Mouse (Mus musculus) heart, embryonic 13.5 days (tissue): ENCODE data around the gene Plxna4. TPM values are rescaled to one million over a fixed set of nuclear protein-coding genes. Genes with fewer than 3 reads are reported as not detected.

Experiments used
- ATAC-seq: fragments of 200-750 bp; cut with Nextera tagmentation; 2 replicates; pipeline ENCODE4 v1.8.0; 2017; ENCODE audit warnings: moderate TSS enrichment; ENCODE audit not compliant: insufficient number of reproducible peaks, low FRiP score, low TSS enrichment; ENCODE audit errors: extremely low read depth
- H3K27ac ChIP-seq: fragments of 300-500 bp; sonication (generic); replicated peaks from 2 replicates; pipeline ENCODE4 v1.5.1; 2015; ENCODE audit warnings: moderate library complexity, mild to moderate bottlenecking, inconsistent platforms
- H3K27me3 ChIP-seq: fragments of 300-500 bp; sonication (generic); replicated peaks from 2 replicates; pipeline ENCODE4 v1.6.1; 2015; ENCODE audit warnings: mild to moderate bottlenecking, inconsistent platforms
- H3K36me3 ChIP-seq: fragments of 300-500 bp; sonication (generic); 2 replicates; pipeline ENCODE4 v1.6.1; 2015; ENCODE audit warnings: mild to moderate bottlenecking, inconsistent platforms
- H3K4me1 ChIP-seq: fragments of 300-500 bp; sonication (generic); 2 replicates; pipeline ENCODE4 v1.6.1; 2015; ENCODE audit warnings: inconsistent platforms
- H3K4me2 ChIP-seq: fragments of 300-500 bp; sonication (generic); 2 replicates; pipeline ENCODE4 v1.6.1; 2015; ENCODE audit warnings: inconsistent platforms, mild to moderate bottlenecking, moderate library complexity
- H3K4me3 ChIP-seq: fragments of 300-500 bp; sonication (generic); 2 replicates; pipeline ENCODE4 v1.5.1; 2015; ENCODE audit warnings: moderate library complexity, mild to moderate bottlenecking, inconsistent platforms
- H3K9ac ChIP-seq: fragments of 300-500 bp; sonication (generic); 2 replicates; pipeline ENCODE4 v1.6.1; 2015; ENCODE audit warnings: inconsistent platforms, mild to moderate bottlenecking, moderate library complexity
- H3K9me3 ChIP-seq: fragments of 300-500 bp; sonication (generic); 2 replicates; pipeline ENCODE4 v1.6.1; 2016; ENCODE audit warnings: inconsistent platforms
- WGBS: fragments of 180-500 bp; shearing (Covaris S2); methylation state at CpG from one replicate; pipeline ENCODE4 v1.1.7; 2015; ENCODE audit warnings: mixed read lengths; 5-methylcytosine and 5-hydroxymethylcytosine counted together
- polyA plus RNA-seq: library from polyadenylated mRNA; unstranded; fragments of >200 nt; fragmentation: Nextera tagmentation; extraction: Ambion mirVana; gene quantifications from 2 replicates; pipeline ENCODE4 v1.2.1, GENCODE M21; 2015

The Plxna4 gene
- polyA plus RNA-seq, 1 experiment from 2014 or later: 5.5 TPM

DNA sequence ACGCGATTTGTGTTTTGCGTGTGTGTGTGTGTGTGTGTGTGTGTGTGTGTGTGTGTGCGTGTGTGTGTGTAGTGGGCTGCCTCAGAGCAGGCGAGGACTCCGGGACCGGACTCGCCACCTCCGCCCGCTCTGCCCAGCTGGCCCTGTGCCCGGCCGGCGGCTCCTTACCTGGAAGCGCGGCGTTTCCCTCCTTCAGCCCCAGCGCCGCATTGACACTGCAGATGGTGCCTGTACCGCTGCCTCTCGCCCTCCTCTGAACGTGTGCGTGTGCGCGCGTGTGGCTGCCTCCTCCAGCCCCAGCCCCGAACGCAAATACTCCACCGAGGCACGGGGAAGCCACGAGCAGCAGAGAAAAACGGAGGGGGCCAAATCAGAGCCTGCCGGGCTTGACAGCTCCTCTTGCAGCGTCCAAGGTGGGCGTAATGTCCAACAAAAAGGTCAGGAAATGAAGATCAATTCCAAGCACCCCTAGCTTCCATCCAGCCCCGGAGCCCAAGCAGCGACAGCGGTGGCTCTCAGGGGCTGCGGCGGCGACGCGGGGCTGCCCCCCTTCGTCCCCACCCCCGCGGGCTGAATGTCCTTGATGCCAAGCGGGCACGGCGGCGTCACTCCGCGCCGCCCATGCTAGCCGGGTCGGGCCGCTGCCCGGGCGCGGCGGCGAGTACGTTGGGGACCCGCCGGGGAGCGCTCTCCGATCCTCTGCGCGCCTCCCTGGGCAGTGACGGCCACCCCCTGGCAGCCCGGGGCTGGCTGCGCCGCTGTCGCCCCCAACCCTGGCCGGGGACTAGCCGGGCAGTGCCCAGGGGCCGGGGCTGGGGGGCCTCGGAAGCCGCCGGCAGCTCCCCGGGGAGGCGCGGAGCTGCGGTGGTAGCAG, 619 bp downstream of the Plxna4 start:
- WGBS: under 1% methylated on average over 71 of the region's 82 CpGs
- H3K27me3 ChIP-seq: peaks cover 34% of the 10 kb centered on the region

DNA sequence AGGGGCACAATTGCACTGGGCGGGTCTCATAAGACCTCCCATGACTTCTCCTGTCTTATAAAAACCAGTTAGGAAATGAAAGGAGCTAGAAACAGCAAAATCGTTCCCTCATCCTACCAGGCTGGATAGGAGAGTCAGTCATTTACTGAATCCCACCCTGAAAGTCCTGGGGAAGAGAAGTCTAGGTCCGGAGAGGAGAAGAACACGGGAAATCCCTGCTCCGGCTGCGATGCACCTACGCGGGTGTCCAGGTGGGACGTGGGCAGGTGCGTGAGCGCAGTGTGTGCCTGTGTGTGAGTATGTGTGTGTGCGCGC, 1.2 kb downstream of the Plxna4 start:
- ATAC-seq: no peak
- Histone ChIP-seq H3K9me3 (no peaks in the 10 kb centered on the region), H3K9ac (peak overlapping the region; percentile 98), H3K36me3 (no peaks in the 10 kb centered on the region), H3K27ac (0 out of 2 replicates have a peak overlapping the region, but pooled peaks have one; percentile 14), H3K4me3 (peak overlapping the region; percentile 87), H3K27me3 (peaks cover 30% of the 10 kb centered on the region), H3K4me2 (peak overlapping the region; percentile 96), H3K4me1 (peaks cover 43% of the 10 kb centered on the region)
- 1% methylated on average over 13 of the region's 13 CpGs for WGBS

More for the DNA sequence above, 619 bp downstream of the Plxna4 start:
- Histone ChIP-seq H3K4me2 (peak overlapping the region; percentile 96), H3K36me3 (no peaks in the 10 kb centered on the region), H3K9ac (peak overlapping the region; percentile 98), H3K4me3 (peak overlapping the region; percentile 87), H3K9me3 (no peaks in the 10 kb centered on the region), H3K4me1 (peaks cover 43% of the 10 kb centered on the region), H3K27ac (peak overlapping the region; percentile 89)
- ATAC-seq: no peak

DNA sequence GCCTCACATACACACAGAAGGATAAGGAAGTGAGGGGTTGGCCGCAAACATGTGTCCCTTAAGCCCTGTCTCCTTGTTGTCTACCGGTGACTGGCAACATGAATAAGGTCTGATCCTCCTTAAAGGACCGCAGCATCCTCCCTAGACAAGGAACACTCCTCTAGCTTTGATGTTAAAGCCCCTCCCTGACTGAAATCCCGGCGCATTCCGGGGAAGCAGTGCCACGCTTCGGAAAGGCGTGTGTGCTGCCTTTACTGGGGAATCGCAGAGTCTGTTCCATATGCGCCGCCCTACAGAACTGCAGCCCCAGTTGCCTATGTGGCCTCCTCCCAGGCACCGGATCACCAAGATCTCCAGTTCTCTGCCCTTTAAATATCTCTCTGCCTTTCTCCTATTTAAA, 1.6 kb downstream of the Plxna4 start:
- Histone ChIP-seq H3K27me3 (peaks cover 28% of the 10 kb centered on the region), H3K9ac (peak overlapping the region; percentile 98), H3K27ac (0 out of 2 replicates have a peak overlapping the region, but pooled peaks have one; percentile 14), H3K36me3 (no peaks in the 10 kb centered on the region), H3K4me3 (peak overlapping the region; percentile 87), H3K4me2 (peak overlapping the region; percentile 96), H3K9me3 (no peaks in the 10 kb centered on the region), H3K4me1 (peaks cover 43% of the 10 kb centered on the region)
- ATAC-seq: no peak
- 1% methylated on average over 13 of the region's 13 CpGs for WGBS

DNA sequence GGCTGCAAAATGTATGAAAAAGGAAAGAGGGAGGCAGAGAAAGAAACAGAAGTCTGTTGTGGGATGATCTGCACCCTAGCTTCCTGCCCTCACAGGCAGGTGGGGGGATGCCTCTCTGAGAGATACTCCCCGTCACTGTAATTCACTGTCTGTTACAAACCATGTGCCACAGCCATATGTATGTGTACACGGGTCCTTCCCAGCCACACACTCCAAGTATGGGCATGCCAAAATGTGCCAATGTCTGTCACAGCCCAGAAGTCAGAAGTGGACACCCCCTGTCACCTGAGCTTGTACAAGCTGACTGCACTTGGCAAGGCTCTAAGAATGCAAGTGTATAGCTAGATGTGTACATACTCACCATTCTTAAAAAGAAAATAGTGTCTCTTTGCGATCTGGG, 2.8 kb downstream of the Plxna4 start:
- no peaks in the 10 kb centered on the region for H3K36me3 ChIP-seq
- H3K27me3 ChIP-seq: peaks cover 22% of the 10 kb centered on the region
- WGBS: 41% methylated on average over 3 of the region's 3 CpGs
- no peaks in the 10 kb centered on the region for H3K9me3 ChIP-seq
- H3K27ac ChIP-seq: no peak overlapping the region
- ATAC-seq: no peak
- H3K4me1 ChIP-seq: peaks cover 34% of the 10 kb centered on the region
- peak overlapping the region; percentile 69 for H3K9ac ChIP-seq
- H3K4me2 ChIP-seq: peak overlapping the region; percentile 96
- H3K4me3 ChIP-seq: peak overlapping the region; percentile 87

DNA sequence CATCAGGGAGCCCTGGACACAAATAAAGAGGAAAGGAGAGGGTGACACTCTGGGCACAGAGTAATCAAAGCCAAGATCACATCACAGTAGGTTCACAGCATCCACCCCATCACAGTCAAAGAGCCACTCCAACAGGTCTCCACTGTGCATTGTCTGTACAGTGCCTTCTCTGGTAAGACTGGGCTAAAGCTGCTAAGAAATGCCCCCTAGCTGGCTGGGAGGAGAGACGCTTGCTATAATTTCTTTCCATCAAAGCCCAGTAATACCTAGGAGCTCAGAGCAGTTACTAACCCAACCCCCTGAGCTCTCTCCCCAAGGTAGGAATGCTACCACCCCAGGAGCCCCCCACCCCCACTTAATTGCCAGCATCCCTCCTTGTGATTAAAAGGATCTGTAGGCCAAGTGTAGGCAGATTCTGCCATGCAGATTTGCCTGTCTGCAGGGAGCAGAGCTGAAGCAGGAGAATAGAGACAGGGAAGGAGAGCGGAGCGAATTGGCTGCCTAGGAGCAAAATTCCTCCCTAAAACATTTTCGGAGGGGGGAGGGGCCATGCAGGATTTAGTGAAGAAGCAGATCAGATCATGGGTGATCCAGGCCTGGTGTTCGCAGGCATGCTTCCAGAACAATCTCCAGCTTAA, 3.6 kb downstream of the Plxna4 start:
- Histone ChIP-seq H3K4me2 (peak overlapping the region; percentile 96), H3K36me3 (no peaks in the 10 kb centered on the region), H3K27me3 (peaks cover 14% of the 10 kb centered on the region), H3K4me1 (peaks cover 34% of the 10 kb centered on the region), H3K27ac (0 out of 2 replicates have a peak overlapping the region, but pooled peaks have one; percentile 24), H3K9me3 (no peaks in the 10 kb centered on the region), H3K4me3 (peak overlapping the region; percentile 87), H3K9ac (peak overlapping the region; percentile 69)
- WGBS: 44% methylated on average over 5 of the region's 5 CpGs
- no peak for ATAC-seq

DNA sequence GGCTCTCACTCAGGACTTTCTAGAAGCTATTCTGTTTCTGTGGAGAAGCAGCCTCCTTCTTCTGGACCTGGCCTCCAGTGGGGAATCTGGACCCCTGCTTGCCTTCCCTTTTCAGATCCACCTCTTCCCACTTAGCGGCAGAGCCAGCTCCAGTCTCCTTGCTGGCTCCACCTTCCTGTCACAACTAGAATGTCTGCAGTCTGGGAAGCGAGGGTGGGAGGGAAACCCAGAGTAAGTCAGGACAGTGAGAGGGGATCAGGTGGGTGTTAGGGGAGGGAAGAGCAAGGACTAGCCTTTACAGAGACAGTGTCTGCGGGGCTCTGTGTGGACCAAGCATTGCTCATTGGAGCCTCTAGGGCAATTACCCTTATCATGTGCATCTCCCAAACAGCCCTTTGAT, 4.4 kb downstream of the Plxna4 start:
- H3K27ac ChIP-seq: no peak overlapping the region
- H3K9ac ChIP-seq: peak overlapping the region; percentile 69; the same call in 1 of the 2 replicates
- peak overlapping the region; percentile 96 for H3K4me2 ChIP-seq
- H3K4me1 ChIP-seq: peaks cover 34% of the 10 kb centered on the region
- H3K27me3 ChIP-seq: peaks cover 6% of the 10 kb centered on the region; the same call in 1 of the 2 replicates
- WGBS: 11% methylated on average over 3 of the region's 3 CpGs
- 0 out of 2 replicates have a peak overlapping the region, but pooled peaks have one; percentile 87 for H3K4me3 ChIP-seq
- no peak for ATAC-seq
- no peaks in the 10 kb centered on the region for H3K9me3 ChIP-seq
- no peaks in the 10 kb centered on the region for H3K36me3 ChIP-seq

DNA sequence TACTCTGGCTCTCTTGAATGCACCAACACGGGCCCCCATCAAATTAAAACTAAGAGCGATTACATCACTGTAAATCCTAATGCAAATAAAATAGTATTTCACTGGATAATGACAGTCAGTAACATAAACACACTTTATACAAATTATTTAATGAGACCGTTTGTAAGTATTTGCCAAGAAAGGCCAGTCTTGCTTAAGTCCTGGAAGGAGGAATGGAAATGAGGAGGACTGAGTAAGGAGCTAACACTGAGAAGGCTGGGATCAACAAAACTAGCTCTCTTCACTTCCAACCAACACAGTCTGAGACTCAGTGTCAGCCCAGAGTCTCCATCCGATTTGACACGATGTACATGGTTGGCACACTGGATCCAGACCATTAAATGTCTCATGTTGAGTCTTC, 16.5 kb downstream of the Plxna4 start:
- H3K27ac ChIP-seq: no peak overlapping the region
- 86% methylated on average over 5 of the region's 5 CpGs for WGBS
- H3K4me3 ChIP-seq: no peak overlapping the region
- H3K27me3 ChIP-seq: no peaks in the 10 kb centered on the region
- peaks cover 3% of the 10 kb centered on the region; the same call in 1 of the 2 replicates for H3K36me3 ChIP-seq
- H3K9ac ChIP-seq: no peak overlapping the region
- peaks cover 43% of the 10 kb centered on the region for H3K4me1 ChIP-seq
- H3K9me3 ChIP-seq: no peaks in the 10 kb centered on the region
- H3K4me2 ChIP-seq: no peak overlapping the region
- ATAC-seq: no peak

DNA sequence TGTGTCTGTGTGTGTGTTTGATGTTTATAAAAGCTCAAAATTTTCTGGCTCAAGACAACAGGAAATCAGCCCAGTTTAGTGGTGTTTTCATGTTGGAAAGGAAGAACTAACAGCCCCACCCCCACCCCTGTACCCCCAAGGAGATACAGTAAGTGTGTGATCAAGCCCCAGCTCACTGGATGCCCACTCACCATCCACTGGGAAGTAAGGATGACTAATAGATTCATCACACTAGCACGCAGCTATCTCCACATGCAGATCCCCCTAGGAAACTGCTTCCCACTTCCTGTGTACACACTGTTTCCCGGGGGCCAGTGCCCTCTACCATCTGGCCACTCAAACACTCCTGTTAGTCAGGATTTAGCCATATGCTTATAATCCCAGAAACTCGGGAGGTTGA, 17.5 kb downstream of the Plxna4 start:
- Histone ChIP-seq H3K36me3 (no peaks in the 10 kb centered on the region), H3K4me1 (peaks cover 46% of the 10 kb centered on the region), H3K27ac (no peak overlapping the region), H3K9ac (no peak overlapping the region), H3K9me3 (no peaks in the 10 kb centered on the region), H3K27me3 (no peaks in the 10 kb centered on the region), H3K4me2 (no peak overlapping the region), H3K4me3 (no peak overlapping the region)
- ATAC-seq: no peak
- 30% methylated on average over 3 of the region's 3 CpGs for WGBS

DNA sequence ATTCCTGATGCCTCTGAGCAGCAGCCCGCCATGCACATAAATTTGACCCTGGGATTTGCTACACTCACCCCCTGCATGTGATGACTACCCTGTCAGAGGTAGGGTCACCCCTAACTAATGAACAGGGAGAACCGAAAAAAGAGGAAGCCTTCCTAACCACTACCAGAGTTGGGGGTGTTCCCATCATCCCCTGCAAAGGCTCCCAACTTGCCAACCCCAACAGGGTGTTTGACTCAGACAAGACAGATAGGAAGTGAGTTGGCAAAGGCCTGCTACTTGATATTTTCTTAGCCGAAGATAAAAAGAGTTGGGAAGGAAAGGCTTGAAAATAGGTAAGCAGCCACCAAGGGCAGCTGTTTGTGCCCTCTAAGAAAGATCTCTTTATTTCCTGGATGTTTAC, 18.1 kb downstream of the Plxna4 start:
- H3K4me3 ChIP-seq: no peak overlapping the region
- H3K27me3 ChIP-seq: no peaks in the 10 kb centered on the region
- no peak overlapping the region for H3K27ac ChIP-seq
- peaks cover 46% of the 10 kb centered on the region for H3K4me1 ChIP-seq
- no peak for ATAC-seq
- H3K9ac ChIP-seq: no peak overlapping the region
- 63% methylated on average over 3 of the region's 3 CpGs for WGBS
- no peaks in the 10 kb centered on the region for H3K9me3 ChIP-seq
- H3K36me3 ChIP-seq: no peaks in the 10 kb centered on the region
- H3K4me2 ChIP-seq: no peak overlapping the region

DNA sequence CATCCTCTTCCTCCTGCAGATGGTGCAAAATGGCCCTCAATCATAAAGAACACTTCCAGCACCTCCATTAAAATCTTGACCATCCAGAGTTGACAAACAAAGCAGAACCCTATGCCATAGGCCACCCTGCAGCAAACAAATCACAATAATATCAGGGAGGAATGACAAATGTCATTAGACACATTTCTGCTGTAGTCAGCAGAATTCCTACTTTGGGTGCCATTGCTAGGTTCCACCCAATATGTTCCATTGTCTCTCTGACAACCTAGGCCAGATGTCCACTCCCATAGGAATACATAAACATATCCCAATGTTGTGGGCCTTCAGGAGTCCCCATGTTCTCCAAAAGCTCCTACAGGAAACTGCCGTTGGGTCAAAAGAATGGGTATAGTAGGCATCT, 41.1 kb downstream of the Plxna4 start:
- WGBS: 88% methylated on average over 1 of the region's 1 CpGs
- Histone ChIP-seq H3K27me3 (no peaks in the 10 kb centered on the region), H3K4me3 (no peak overlapping the region), H3K36me3 (peaks cover 16% of the 10 kb centered on the region), H3K27ac (no peak overlapping the region), H3K4me2 (no peak overlapping the region), H3K9me3 (no peaks in the 10 kb centered on the region), H3K4me1 (peaks cover 23% of the 10 kb centered on the region), H3K9ac (no peak overlapping the region)
- ATAC-seq: no peak

DNA sequence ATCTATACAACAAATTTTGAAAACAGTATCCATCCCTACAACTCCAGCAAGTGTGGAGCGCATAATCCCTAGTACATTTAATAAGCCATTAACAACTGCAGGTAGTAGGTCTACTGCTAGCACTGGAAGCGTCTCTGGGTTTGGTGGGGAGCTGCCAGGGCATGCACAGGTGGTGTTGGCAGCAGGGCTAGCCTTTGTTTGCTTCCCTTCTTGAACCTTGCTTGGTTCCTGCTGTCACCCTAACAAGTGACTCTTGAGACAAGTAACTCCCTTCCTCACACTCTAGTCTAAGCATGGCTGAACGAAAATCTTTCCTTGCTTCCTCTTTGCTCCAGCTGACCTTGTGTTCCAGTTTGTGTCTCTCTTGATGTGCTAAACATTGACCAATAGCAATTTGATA, 44.0 kb downstream of the Plxna4 start:
- WGBS: 87% methylated on average over 3 of the region's 3 CpGs
- Histone ChIP-seq H3K36me3 (peaks cover 16% of the 10 kb centered on the region), H3K9me3 (no peaks in the 10 kb centered on the region), H3K4me2 (no peak overlapping the region), H3K4me3 (no peak overlapping the region), H3K27me3 (no peaks in the 10 kb centered on the region), H3K9ac (no peak overlapping the region), H3K4me1 (peaks cover 32% of the 10 kb centered on the region), H3K27ac (no peak overlapping the region)
- no peak for ATAC-seq
